Mouse (Mus musculus): Measurements from ENCODE around the gene Adamtsl4.
A peak's percentile ranks its signal among the peaks of the same experiment; 100 is the strongest.
"Not testable (repeated sequence)": the region's sequence is repeated elsewhere in the genome, so short reads cannot be mapped to it uniquely, and the experiment has no call there.

Adamtsl4 gene

GRCm38 (mm10) chr3:95660788-95661478 is 26.8 kb downstream of the Adamtsl4 start:
- no peak for DNase-seq (ENCODE audit: low spot score)

- no peak for DNase-seq (ENCODE audit: low spot score)
Measured at GRCm38 (mm10) chr3:95659948-95660347, 27.8 kb downstream of the Adamtsl4 start.

- no peak for DNase-seq (ENCODE audit: low spot score)
Measured at GRCm38 (mm10) chr3:95658868-95659712, 28.6 kb downstream of the Adamtsl4 start.

GRCm38 (mm10) chr3:95658236-95658867 is 29.4 kb downstream of the Adamtsl4 start, which contains the start of gene Mcl1:
Mcl1 (plus strand) TSS chr3:95658788.
- peak; percentile 88 for DNase-seq (ENCODE audit: low spot score)

- no peak for DNase-seq (ENCODE audit: low spot score)
Measured at GRCm38 (mm10) chr3:95657711-95658110, 30.0 kb downstream of the Adamtsl4 start.

GRCm38 (mm10) chr3:95657108-95657507 is 30.6 kb downstream of the Adamtsl4 start:
- DNase-seq (ENCODE audit: low spot score), result no peak

- no peak for DNase-seq (ENCODE audit: low spot score)
Measured at GRCm38 (mm10) chr3:95655437-95655836, 32.3 kb downstream of the Adamtsl4 start.

- DNase-seq (ENCODE audit: low spot score), result not testable (repeated sequence)
Measured at GRCm38 (mm10) chr3:95654371-95654770, 33.3 kb downstream of the Adamtsl4 start.

GRCm38 (mm10) chr3:95653473-95654034 is 34.2 kb downstream of the Adamtsl4 start:
- no peak for DNase-seq (ENCODE audit: low spot score)

GRCm38 (mm10) chr3:95652871-95653270 is 34.8 kb downstream of the Adamtsl4 start:
- no peak for DNase-seq (ENCODE audit: low spot score)

GRCm38 (mm10) chr3:95652204-95652811 is 35.4 kb downstream of the Adamtsl4 start:
- DNase-seq (ENCODE audit: low spot score), result no peak

- no peak for DNase-seq (ENCODE audit: low spot score)
Measured at GRCm38 (mm10) chr3:95651391-95652203, 36.1 kb downstream of the Adamtsl4 start.

GRCm38 (mm10) chr3:95651033-95651373 is 36.7 kb downstream of the Adamtsl4 start:
- DNase-seq (ENCODE audit: low spot score), result no peak

GRCm38 (mm10) chr3:95650276-95651032 is 37.3 kb downstream of the Adamtsl4 start:
- no peak for DNase-seq (ENCODE audit: low spot score)

GRCm38 (mm10) chr3:95648016-95648415 is 39.7 kb downstream of the Adamtsl4 start:
- DNase-seq (ENCODE audit: low spot score), result no peak

GRCm38 (mm10) chr3:95645313-95646235 is 42.1 kb downstream of the Adamtsl4 start:
- DNase-seq (ENCODE audit: low spot score), result no peak

GRCm38 (mm10) chr3:95643097-95643496 is 44.6 kb downstream of the Adamtsl4 start:
- no peak for DNase-seq (ENCODE audit: low spot score)

- no peak for DNase-seq (ENCODE audit: low spot score)
Measured at GRCm38 (mm10) chr3:95639694-95640093, 48.0 kb downstream of the Adamtsl4 start.

- DNase-seq (ENCODE audit: low spot score), result no peak
Measured at GRCm38 (mm10) chr3:95636072-95636471, 51.6 kb downstream of the Adamtsl4 start.
